Mouse (Mus musculus) limb, embryonic 13.5 days (tissue): ENCODE results near the gene Pheta2. TPM values are rescaled to one million over a fixed set of nuclear protein-coding genes. Genes with fewer than 3 reads are reported as not detected.

Experiments
- ATAC-seq: fragments of 200-750 bp; cut with Nextera tagmentation; 2 replicates; pipeline ENCODE4 v1.8.0; 2017; ENCODE audit warnings: low read depth, moderate number of reproducible peaks, moderate TSS enrichment; ENCODE audit not compliant: low FRiP score
- H3K27ac ChIP-seq: fragments of 300-500 bp; sonication (generic); 2 replicates; pipeline ENCODE4 v1.5.1; 2015; ENCODE audit warnings: inconsistent platforms, mild to moderate bottlenecking, moderate library complexity
- H3K27me3 ChIP-seq: fragments of 300-500 bp; sonication (generic); 2 replicates; pipeline ENCODE4 v1.6.1; 2015; ENCODE audit warnings: mild to moderate bottlenecking, inconsistent platforms
- H3K36me3 ChIP-seq: fragments of 300-500 bp; sonication (generic); 2 replicates; pipeline ENCODE4 v1.6.1; 2015; ENCODE audit warnings: inconsistent platforms, mild to moderate bottlenecking, moderate library complexity
- H3K4me1 ChIP-seq: fragments of 300-500 bp; sonication (generic); 2 replicates; pipeline ENCODE4 v1.6.1; 2015; ENCODE audit warnings: inconsistent platforms
- H3K4me2 ChIP-seq: fragments of 300-500 bp; sonication (generic); replicated peaks from 2 replicates; pipeline ENCODE4 v1.6.1; 2015; ENCODE audit warnings: inconsistent platforms, mild to moderate bottlenecking, moderate library complexity
- H3K4me3 ChIP-seq: fragments of 300-500 bp; sonication (generic); 2 replicates; pipeline ENCODE4 v1.5.1; 2015; ENCODE audit warnings: moderate library complexity, mild to moderate bottlenecking, inconsistent platforms
- H3K9ac ChIP-seq: fragments of 300-500 bp; sonication (generic); 2 replicates; pipeline ENCODE4 v1.6.1; 2015; ENCODE audit warnings: mild to moderate bottlenecking, inconsistent platforms
- H3K9me3 ChIP-seq: fragments of 300-500 bp; sonication (generic); 2 replicates; pipeline ENCODE4 v1.6.1; 2016; ENCODE audit warnings: inconsistent platforms
- WGBS: fragments of 180-500 bp; shearing (Covaris S2); methylation state at CpG from one replicate; pipeline ENCODE4 v1.1.7; 2015; 5-methylcytosine and 5-hydroxymethylcytosine counted together
- polyA plus RNA-seq: library from polyadenylated mRNA; unstranded; fragments of >200 nt; fragmentation: Nextera tagmentation; extraction: Ambion mirVana; gene quantifications from 2 replicates; pipeline ENCODE4 v1.2.1, GENCODE M21; 2015

The Pheta2 gene
- 17.9 and 18.6 TPM in 2 replicates for polyA plus RNA-seq

- Histone ChIP-seq H3K9ac (peak within 1 kb of the TSS; percentile 70), H3K27ac (peak within 1 kb of the TSS; percentile 67), H3K4me2 (peak within 1 kb of the TSS; percentile 81), H3K4me1 (peaks cover 44% of the 10 kb centered on the region), H3K27me3 (peaks cover 5% of the 10 kb centered on the region), H3K4me3 (peak within 1 kb of the TSS; percentile 53), H3K36me3 (peaks cover 22% of the 10 kb centered on the region), H3K9me3 (no peaks in the 10 kb centered on the region)
- under 1% methylated on average over 41 of the region's 41 CpGs for WGBS
- peak; percentile 90 for ATAC-seq
These were observed at the start of gene Pheta2, which contains the start of the genes Naga and Smdt1 for GRCm38 (mm10) chr15:82338593-82339112. TSS of gene Pheta2 (plus strand) at chr15:82338942. TSS of gene Naga (minus strand) at chr15:82338925. TSS of gene Smdt1 (plus strand) at chr15:82338959.

DNA sequence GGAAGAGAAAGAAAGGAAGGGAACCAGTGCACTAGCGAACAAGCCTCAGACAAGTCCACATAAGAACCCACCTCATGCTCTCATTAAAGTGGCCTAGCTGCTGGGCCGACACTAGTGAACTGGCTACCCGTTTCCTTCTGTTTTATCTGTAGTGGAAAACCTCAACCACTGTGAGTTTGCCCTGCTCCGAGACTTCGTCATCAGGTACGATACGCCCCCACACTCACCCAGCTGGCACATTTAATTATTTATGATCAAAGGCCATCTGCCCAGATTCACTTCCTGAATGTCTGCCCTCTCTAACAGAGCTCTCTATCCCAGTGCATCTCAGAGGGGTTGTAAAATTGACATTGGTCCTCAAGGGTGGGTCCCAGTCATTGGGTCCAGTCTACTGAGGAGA is 48.5 kb upstream of the Pheta2 start:
- Histone ChIP-seq H3K9me3 (no peaks in the 10 kb centered on the region), H3K27me3 (no peaks in the 10 kb centered on the region), H3K36me3 (peaks cover 54% of the 10 kb centered on the region), H3K27ac (no peak overlapping the region), H3K9ac (no peak overlapping the region), H3K4me3 (no peak overlapping the region), H3K4me1 (peaks cover 17% of the 10 kb centered on the region), H3K4me2 (no peak overlapping the region)
- WGBS, result 87% methylated on average over 7 of the region's 7 CpGs
- ATAC-seq, result no peak

- Histone ChIP-seq H3K9ac (no peak overlapping the region), H3K27ac (no peak overlapping the region), H3K4me1 (peaks cover 17% of the 10 kb centered on the region), H3K9me3 (no peaks in the 10 kb centered on the region), H3K4me2 (peak overlapping the region; percentile 49), H3K36me3 (peaks cover 32% of the 10 kb centered on the region), H3K27me3 (no peaks in the 10 kb centered on the region), H3K4me3 (no peak overlapping the region; the same call in 1 of the 2 replicates)
- no peak for ATAC-seq
- WGBS, result 22% methylated on average over 5 of the region's 5 CpGs
These were observed 45.9 kb upstream of the Pheta2 start for GRCm38 (mm10) chr15:82292851-82293250.

GRCm38 (mm10) chr15:82293271-82293711 is 45.5 kb upstream of the Pheta2 start:
- WGBS, result 16% methylated on average over 7 of the region's 7 CpGs

GRCm38 (mm10) chr15:82294059-82294458 is 44.7 kb upstream of the Pheta2 start:
- ATAC-seq, result no peak; the same call in 1 of the 2 replicates
- Histone ChIP-seq H3K9ac (no peak overlapping the region), H3K36me3 (peaks cover 20% of the 10 kb centered on the region), H3K4me2 (no peak overlapping the region), H3K27me3 (peaks cover 5% of the 10 kb centered on the region; the same call in 1 of the 2 replicates), H3K27ac (no peak overlapping the region), H3K4me3 (no peak overlapping the region), H3K4me1 (peaks cover 17% of the 10 kb centered on the region), H3K9me3 (0 out of 2 replicates have a peak, but pooled peaks cover 7% of the 10 kb centered on the region)
- WGBS, result 47% methylated on average over 8 of the region's 8 CpGs

More at GRCm38 (mm10) chr15:82293271-82293711, 45.5 kb upstream of the Pheta2 start:
- H3K4me2 ChIP-seq, result peak overlapping the region; percentile 49
- no peak overlapping the region for H3K27ac ChIP-seq
- ATAC-seq, result peak; percentile 64; the same call in 1 of the 2 replicates
- no peaks in the 10 kb centered on the region for H3K9me3 ChIP-seq
- no peaks in the 10 kb centered on the region for H3K27me3 ChIP-seq
- no peak overlapping the region for H3K9ac ChIP-seq
- H3K4me1 ChIP-seq, result peaks cover 17% of the 10 kb centered on the region
- peaks cover 27% of the 10 kb centered on the region for H3K36me3 ChIP-seq
- H3K4me3 ChIP-seq, result peak overlapping the region; percentile 8; the same call in 1 of the 2 replicates

DNA sequence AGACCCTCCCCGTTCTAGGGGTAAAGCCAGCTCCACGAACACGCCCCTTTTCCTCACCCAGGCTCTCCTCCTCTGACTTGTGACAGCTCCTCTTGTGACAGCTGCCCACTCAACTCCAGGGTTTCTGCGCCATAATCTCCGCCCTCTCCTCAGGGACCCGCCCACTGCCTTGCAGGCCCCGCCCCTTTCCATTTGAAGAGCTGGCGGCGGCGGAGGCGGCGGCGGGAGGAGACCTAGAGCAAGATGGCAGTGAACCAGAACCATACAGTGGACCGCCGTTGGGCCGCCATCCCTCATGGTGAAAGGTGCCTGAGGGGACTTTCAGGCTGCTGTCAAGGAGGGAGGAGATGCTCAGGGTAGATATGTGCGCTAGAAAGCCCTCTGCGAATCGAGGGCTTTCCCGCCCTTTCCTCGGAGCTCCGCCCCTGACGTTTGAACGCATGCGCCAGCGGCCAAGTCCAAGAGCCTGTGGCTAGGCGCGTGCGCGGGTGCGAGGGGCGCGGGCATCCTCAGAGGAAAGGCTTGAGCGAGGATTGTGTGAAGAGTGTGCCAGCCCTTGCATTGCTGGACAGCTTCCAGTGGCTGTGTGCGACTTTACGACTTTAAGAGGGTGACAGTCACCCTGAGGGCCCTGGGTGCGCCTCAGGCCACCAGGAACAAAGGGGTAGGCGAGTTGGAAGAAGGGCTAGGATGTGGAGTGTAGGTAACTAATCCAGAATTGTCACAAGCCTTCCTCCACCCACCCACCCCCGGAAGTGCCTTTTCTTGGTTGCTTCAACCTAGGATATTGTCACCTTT is 39.8 kb upstream of the Pheta2 start, which contains the start of gene Wbp2nl:
Gene Wbp2nl (plus strand): TSS at position 191 of the 798 bp plus-strand sequence.
- ATAC-seq, result no peak

DNA sequence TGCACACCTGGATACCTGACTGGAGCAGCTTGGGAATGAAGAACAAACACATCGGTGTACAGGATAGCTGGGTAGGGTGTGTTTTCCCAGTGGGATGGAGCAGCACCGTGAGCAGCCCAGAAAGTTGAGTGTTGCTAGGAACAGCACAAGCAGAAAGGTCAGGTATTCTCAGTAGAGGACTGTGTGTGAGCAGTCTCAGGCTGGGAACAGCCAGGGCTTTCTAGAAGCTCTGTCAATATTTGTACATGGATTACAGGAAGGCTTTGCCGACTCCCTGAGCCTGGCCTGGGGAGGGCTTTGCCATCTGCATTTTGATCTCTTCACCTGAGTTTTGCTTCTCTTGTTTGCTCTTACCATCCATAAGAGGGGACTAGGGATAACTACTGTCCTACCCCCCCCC is 31.6 kb upstream of the Pheta2 start:
- Histone ChIP-seq H3K9ac (no peak overlapping the region), H3K4me3 (no peak overlapping the region), H3K4me2 (no peak overlapping the region), H3K4me1 (no peaks in the 10 kb centered on the region), H3K36me3 (no peaks in the 10 kb centered on the region), H3K27ac (no peak overlapping the region), H3K9me3 (no peaks in the 10 kb centered on the region), H3K27me3 (no peaks in the 10 kb centered on the region)
- no peak for ATAC-seq
- WGBS, result 89% methylated on average over 3 of the region's 3 CpGs

More for the DNA sequence above, 39.8 kb upstream of the Pheta2 start, which contains the start of gene Wbp2nl:
- H3K27ac ChIP-seq, result no peak within 1 kb of the TSS
- H3K4me2 ChIP-seq, result peak within 1 kb of the TSS; percentile 38
- no peak within 1 kb of the TSS for H3K4me3 ChIP-seq
- H3K9ac ChIP-seq, result no peak within 1 kb of the TSS
- 0 out of 2 replicates have a peak, but pooled peaks cover 7% of the 10 kb centered on the region for H3K9me3 ChIP-seq
- H3K36me3 ChIP-seq, result no peaks in the 10 kb centered on the region
- 0 out of 2 replicates have a peak, but pooled peaks cover 5% of the 10 kb centered on the region for H3K4me1 ChIP-seq
- 55% methylated on average over 39 of the region's 39 CpGs for WGBS
- peaks cover 6% of the 10 kb centered on the region; the same call in 1 of the 2 replicates for H3K27me3 ChIP-seq

DNA sequence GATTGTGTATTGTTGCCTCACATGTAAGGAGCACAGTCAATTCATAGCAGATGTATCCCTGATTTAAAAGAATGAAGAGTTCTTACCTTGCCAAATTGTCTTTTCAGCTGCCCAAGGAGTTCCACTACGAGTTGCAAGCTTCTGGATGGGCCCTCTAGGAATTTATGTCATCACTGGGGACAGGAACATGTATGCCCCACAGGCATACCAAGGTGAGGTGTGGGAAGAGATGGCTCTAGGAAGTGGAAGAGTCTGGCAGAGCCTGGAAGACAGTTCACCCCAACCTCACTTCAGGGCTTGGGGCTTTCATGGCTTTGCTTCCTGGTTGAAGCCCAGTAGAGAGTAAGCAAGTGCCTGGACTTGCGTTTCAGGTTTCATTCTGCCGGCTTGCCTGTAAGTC is 30.3 kb upstream of the Pheta2 start:
- Histone ChIP-seq H3K9me3 (no peaks in the 10 kb centered on the region), H3K4me1 (no peaks in the 10 kb centered on the region), H3K36me3 (no peaks in the 10 kb centered on the region), H3K4me3 (no peak overlapping the region), H3K9ac (no peak overlapping the region), H3K4me2 (no peak overlapping the region), H3K27ac (no peak overlapping the region), H3K27me3 (no peaks in the 10 kb centered on the region)
- WGBS, result 61% methylated on average over 3 of the region's 3 CpGs
- ATAC-seq, result no peak

GRCm38 (mm10) chr15:82317839-82318238 is 20.9 kb upstream of the Pheta2 start:
- WGBS, result 86% methylated on average over 6 of the region's 6 CpGs
- H3K4me3 ChIP-seq, result no peak overlapping the region
- no peak overlapping the region for H3K4me2 ChIP-seq
- no peak overlapping the region for H3K27ac ChIP-seq
- H3K36me3 ChIP-seq, result no peaks in the 10 kb centered on the region
- H3K27me3 ChIP-seq, result no peaks in the 10 kb centered on the region
- no peak for ATAC-seq
- H3K4me1 ChIP-seq, result no peaks in the 10 kb centered on the region
- no peak overlapping the region for H3K9ac ChIP-seq
- no peaks in the 10 kb centered on the region for H3K9me3 ChIP-seq

GRCm38 (mm10) chr15:82319613-82320012 is 19.1 kb upstream of the Pheta2 start:
- H3K36me3 ChIP-seq, result no peaks in the 10 kb centered on the region
- H3K4me3 ChIP-seq, result no peak overlapping the region
- no peak overlapping the region for H3K4me2 ChIP-seq
- peaks cover 5% of the 10 kb centered on the region; the same call in 1 of the 2 replicates for H3K4me1 ChIP-seq
- ATAC-seq, result no peak
- H3K27me3 ChIP-seq, result no peaks in the 10 kb centered on the region
- no peak overlapping the region for H3K27ac ChIP-seq
- no peak overlapping the region for H3K9ac ChIP-seq
- 66% methylated on average over 1 of the region's 1 CpGs for WGBS
- H3K9me3 ChIP-seq, result no peaks in the 10 kb centered on the region

DNA sequence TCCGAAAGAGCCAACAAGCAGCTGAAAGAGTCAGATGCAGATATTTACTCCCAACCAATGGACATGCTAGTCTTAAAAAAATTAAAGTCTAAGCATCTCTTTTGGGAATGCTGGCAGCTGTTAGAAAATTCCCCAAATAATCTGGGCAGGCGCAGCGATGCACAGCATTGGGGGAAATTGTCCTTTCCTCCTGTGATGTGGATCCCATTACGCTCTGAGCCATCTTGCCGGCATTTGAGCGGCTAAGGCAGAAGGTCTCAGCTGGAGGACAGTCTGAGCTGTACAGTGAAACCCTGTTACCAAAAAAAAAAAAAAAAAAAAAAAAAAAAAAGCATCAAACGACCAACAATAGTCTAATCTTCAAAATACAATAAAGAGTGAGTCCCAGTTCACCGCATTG is 16.5 kb upstream of the Pheta2 start:
- Histone ChIP-seq H3K4me3 (no peak overlapping the region), H3K4me1 (peaks cover 11% of the 10 kb centered on the region; the same call in 1 of the 2 replicates), H3K9ac (no peak overlapping the region), H3K4me2 (no peak overlapping the region), H3K27ac (no peak overlapping the region), H3K36me3 (no peaks in the 10 kb centered on the region), H3K9me3 (no peaks in the 10 kb centered on the region), H3K27me3 (no peaks in the 10 kb centered on the region)
- no peak for ATAC-seq
- 78% methylated on average over 8 of the region's 8 CpGs for WGBS

- no peak for ATAC-seq
- 63% methylated on average over 2 of the region's 2 CpGs for WGBS
These were observed 13.4 kb upstream of the Pheta2 start for GRCm38 (mm10) chr15:82325382-82325781.

More at GRCm38 (mm10) chr15:82325382-82325781, 13.4 kb upstream of the Pheta2 start:
- Histone ChIP-seq H3K27ac (no peak overlapping the region), H3K36me3 (peaks cover 18% of the 10 kb centered on the region), H3K9me3 (no peaks in the 10 kb centered on the region), H3K4me2 (no peak overlapping the region), H3K9ac (no peak overlapping the region), H3K27me3 (no peaks in the 10 kb centered on the region), H3K4me1 (peaks cover 11% of the 10 kb centered on the region; the same call in 1 of the 2 replicates), H3K4me3 (no peak overlapping the region)
